Mouse (Mus musculus) ES-Bruce4 (cell line): ENCODE measurements at regions not wholly inside any gene's neighbourhood (a gene's known extent, or its start where the extent isn't known, plus 50 kb on each side); places are given as distances from the start of the nearest gene placed in this dataset.

Experiments used
- CTCF ChIP-seq: IDR thresholded peaks from one replicate; pipeline ENCODE4 v1.8.1; 2011; ENCODE audit warnings: low read depth, low read length
- EP300 ChIP-seq: IDR thresholded peaks from 2 replicates; pipeline ENCODE4 v1.6.1; 2011; ENCODE audit warnings: low read depth, low read length; ENCODE audit not compliant: insufficient read depth
- POLR2A ChIP-seq: IDR thresholded peaks from one replicate; pipeline ENCODE4 v1.8.1; 2011; ENCODE audit warnings: low read length; ENCODE audit not compliant: insufficient read depth

GRCm38 (mm10) chr3:129400092-129400924, 67.8 kb upstream of the Enpep start:
- TF ChIP-seq POLR2A (no peak), CTCF (no peak), EP300 (no peak)
